Mouse (Mus musculus): ENCODE results near the gene Arhgap28. TPM values are rescaled to one million over a fixed set of nuclear protein-coding genes. Genes with fewer than 3 reads are reported as not detected.
"Not testable (repeated sequence)": the region's sequence is repeated elsewhere in the genome, so short reads cannot be mapped to it uniquely, and the experiment has no call there.

Gene Arhgap28
- total RNA-seq, 2 experiments from 2014 or later = 11.8 to 12.5 TPM

DNA sequence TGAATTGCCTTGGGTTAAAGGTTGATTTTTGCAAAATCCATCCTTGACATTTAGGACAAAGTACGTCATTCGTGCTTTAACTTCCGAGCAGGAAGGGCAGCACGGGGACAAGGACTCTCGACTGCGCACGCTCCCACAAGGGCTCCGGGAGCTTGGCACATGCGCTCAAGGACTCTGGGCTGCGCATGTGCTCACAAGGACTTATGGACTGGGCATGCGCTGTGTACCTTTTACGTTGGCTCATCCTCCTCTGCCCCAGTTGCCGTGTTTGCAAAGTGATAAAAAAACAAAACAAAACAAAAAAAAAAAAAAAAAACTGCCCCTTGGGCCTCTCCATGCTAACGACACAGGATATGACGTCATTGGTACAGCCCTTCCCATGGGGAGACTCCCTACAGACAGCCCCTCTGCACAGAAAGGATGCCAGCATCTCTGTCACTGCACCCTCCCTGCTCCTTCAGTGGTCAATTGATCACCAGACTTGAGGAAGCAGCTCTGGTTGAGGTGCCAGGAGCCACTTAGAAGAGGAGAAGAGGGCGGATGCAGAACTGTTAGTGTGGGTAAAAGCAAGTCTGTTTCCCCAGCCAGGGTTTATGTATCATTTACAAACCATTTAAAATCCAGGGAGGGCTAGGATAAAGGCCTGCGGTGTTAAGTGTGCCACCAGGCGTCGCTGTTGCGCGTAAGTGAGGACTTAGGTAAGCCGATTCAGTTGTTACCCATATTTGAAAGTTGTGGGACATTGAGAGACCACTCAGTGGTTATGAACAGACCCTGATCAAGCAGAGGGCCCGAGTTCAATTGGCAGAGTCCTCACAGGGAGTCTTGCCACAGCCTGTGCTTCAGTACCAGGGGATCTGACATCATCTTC is 134.0 kb downstream of the Arhgap28 start:
- DNase-seq = peak; percentile 83

DNA sequence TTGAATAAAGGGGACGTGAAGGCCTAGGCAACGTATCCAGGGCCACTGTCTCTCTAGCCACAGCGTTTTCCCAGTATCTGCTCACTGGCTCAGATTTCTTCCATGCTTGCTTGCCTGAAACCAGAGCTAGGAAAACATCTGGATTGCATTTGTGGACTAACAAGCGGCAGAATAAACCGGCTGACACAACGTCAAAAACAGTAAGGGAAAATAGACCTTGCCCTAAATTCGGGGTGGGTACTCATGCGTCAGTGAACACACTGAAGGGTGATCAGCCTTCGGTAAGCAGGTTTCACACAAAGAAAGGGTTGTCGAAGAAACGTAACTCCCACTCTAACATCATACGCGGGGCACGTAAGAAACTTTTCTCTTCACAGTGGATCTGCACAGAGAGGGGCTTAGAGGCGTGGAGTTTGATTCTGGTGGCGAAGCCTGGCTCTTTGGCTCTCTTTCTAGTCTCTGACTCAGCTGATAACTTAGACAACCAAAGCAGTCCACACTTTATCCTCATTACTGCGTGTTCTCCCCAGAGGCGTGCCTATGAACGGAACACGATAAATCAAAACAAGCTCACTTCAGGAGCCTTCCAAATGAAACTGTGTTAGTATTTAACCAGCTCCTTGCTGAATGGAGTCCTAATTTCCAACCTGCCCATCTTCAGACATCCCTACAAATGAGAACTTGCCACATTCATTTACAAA is 137.2 kb downstream of the Arhgap28 start:
- peak; percentile 18 for DNase-seq

DNA sequence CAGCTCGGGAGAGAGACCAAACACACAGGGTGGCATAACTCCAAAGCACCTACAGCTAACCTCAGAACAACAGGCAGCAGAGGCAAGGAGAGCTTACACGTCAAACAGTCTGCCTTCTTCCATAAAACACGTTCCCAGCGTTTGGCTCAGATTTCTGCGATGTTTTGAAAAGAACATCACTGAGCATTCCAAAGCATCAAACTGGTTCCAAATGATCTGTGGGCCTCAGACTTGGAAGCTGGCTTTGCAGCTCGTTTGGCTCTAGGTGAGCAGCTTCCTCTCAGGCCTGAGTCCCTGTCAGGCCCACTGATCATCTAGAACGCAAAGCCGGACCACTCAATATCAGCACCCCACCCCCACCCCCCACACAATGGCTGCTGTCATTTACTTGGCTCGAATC is 137.9 kb downstream of the Arhgap28 start:
- no peak for DNase-seq

DNA sequence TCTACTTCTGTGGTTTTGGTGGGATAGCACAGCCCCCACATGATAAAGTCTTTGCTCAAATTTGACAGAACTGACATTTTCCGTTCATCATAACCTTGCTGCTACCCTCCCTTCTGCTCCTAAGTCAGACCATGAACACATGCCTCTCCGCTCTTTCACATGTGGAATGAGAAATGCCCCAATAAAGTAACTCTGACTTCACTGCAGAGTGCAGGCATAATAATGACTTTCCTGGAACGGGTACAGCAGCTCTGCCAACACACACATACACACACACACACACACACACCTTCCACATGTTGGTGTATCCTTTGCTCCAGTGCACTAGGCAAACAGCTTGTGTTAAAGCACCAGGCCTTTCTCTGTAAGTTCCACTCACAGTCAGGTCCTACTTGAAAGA is 139.0 kb downstream of the Arhgap28 start:
- DNase-seq = no peak

DNA sequence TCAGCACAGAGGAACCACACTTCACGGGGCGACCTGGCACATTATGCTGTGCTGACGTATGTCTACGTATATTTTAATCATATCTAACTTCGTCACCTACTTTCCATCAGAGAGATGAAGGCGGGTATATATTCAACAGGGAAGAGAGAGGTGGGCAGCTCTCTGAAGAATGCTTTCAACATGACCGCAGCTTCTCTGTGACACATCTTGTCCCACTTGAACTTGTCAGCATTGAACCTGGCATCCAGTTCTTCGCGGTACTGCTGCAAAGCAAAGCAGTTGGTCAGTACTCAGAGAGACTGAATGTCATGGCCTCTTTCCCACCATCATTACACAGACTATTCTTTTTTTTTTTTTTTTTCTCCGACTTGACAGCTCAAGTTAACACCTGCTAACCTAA is 139.6 kb downstream of the Arhgap28 start:
- peak; percentile 32 for DNase-seq

DNA sequence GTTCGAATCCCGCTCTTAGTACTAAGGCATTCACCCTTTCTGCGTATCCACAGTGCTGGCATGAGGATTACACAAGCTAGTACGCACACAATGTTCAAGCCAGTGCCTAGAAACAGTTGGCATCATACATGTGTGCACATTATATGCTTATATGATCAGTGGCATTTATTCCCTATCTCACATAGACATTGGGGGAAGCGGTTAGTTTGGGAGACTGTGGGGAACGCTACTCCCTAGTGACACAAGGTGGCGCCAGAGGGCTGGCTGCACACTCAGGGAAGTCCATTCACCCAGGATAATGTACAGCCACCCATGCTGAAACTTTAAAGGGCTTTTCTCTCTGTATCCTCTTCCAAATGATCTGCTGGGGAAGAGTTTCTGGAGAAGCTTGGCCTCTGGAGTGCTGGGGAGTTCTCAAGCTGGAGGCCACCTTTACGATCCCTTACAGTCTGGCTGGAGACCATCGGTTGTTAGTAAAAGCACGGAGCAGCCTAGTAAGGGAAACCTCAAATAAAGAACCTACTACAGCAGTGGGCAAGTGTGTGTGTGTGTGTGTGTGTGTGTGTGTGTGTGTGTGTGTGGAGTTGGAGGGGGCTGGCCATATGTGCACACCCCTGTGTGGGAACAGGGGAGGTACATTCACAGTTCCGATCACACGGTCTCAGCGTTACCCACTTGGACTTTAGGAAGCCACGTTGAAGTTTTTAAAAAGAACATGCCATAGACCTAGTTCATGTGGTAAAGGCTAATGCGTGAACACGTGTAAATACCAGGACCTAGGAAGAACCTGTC is 142.0 kb downstream of the Arhgap28 start:
- DNase-seq = peak; percentile 80

DNA sequence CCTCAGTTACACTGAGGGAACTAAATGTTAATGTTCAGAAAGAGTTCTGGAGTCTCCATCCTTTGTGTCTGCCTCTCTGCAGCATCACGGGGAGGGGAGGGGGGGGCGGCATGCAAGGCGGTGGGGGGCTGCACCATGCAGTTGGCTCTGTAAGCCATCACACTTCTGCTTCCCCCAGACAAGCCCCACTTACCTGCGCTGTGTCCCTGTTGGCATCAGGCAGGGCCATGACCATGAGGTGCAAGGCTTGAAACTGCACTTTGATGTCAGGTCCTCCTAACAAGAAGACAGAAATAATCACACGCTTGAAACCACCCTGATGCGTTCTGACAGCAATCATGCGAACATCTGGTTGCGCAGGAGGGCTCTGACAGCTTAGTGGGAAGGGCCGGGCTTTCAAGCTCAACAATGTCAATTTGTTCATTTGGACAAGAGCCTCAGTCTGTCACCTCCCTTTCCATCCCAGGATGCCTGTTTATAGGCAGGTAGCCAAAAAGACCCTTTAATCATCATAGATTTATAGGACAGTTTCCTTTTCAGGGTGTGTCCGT is 142.8 kb downstream of the Arhgap28 start:
- no peak for DNase-seq

DNA sequence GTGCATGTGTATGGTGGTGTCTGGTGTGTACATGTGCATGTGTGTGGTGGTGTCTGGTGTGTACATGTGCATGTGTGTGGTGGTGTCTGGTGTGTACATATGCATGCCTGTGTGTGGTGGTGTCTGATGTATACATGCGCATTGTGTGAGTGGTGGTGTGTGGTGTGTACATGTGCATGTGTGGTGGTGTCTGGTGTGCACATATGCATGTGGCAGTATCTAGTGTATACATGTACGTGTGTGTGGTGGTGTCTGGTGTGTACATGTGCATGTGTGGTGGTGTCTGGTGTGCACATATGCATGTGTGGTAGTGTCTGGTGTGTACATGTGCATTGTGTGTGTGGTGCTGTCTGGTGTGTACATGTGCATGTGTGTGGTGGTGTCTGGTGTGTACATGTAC is 162.4 kb downstream of the Arhgap28 start:
- DNase-seq = not testable (repeated sequence)

DNA sequence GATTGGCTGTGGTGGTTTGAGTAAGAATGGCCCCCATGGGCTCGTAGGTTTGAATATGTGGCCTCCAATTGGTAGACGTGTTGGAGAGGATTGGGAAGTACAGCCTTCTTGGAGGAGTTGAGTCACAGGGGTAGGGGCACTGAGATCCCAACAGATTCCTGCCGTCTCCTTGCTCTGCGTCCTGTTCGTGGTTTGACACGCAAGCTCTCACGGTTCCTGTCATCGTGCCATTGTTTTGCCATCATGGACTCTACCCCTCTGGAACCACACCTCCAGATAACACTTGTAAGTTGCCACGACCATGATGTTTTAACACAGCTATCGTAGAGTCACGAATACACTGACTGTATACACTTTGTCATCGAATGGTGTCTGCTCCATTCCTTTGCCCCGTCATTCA is 165.0 kb downstream of the Arhgap28 start:
- DNase-seq = no peak

DNA sequence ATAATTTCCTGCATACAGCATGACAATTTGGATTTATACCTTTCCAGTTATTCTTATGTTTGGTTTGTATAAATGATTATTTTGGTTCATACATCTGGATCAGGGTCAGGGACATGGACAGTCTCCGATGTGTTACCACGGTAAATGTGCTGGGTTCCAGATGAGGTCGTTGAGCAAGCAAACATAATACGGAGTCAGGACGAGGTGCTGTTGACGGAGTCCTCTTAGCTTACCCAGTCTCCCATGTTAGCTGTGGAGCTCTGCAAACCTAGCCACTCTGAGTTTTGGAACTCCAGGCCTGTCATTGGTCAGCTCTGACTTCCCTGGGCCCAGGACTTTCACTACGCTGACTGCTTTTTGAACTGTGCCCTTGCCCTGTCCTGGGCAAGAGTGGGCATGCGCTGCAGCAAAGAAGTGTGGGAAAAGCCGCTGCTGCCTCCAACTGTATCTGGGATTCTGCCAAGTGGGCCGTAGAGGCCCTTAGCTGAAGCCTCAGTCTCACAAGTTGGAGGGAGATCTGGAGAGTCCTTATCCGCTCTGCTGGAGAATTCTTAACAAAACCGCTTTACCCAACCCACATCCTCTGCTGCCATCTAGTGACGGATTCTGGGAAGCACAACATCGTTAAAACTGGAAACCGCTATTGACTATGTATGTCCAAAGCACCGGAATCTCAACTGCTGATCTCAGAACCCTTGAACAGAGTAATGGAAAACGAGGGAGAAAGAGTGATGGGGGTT is 166.4 kb downstream of the Arhgap28 start:
- DNase-seq = peak; percentile 76

DNA sequence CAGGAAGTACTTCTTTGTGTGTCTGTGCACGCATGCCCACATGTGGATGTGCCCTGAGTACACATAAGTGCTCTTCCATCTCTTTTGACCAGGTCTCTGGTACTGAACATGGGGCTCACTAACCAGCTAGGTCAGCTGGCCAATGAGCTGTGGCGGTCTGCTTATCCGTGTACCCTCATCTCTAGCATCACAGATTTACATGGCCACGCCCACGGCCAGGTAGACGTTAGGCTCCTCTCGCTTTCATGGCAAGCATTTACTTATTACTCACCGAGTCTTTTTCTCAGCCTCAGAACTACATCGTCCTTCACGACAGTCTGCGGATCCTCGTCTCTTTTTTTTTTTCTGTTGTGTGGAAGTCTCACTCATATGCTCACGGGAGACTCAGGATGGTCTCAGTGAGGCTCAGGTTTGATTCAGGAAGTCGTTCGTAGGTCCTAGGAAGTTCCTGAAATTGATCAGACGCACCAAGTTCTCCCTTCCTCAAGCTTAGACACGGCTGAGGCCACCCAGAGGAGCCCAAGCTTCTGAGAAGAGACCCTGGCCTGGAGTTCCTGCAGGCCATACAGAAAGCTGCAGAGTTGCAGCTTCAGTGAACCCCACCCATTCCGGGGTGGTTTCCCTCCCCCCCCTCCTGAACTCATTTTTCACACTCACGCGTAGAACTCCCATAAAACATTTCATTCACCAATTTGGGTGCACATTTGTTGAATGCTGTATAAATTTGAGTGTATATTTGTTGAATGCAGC is 167.6 kb downstream of the Arhgap28 start:
- no peak for DNase-seq

DNA sequence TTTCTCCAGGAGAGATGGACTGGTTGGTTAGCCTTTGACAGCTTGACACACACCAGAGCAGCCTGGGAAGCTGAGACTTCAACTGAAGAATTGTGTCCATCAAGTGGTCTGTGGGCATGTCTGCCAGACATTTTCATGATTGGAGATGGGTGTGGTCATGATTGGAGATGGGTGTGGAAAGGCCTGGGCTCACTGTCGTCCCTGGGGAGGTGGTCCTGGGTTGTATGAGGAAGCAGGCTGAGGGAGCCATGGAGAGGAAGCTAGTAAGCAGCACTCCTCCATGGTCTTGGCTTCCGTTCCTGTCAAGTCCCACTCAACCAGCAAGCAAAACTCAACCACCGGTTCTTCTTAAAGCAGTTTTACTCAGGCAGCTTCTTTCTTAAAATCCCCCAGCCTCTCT is 176.5 kb downstream of the Arhgap28 start:
- no peak for DNase-seq

DNA sequence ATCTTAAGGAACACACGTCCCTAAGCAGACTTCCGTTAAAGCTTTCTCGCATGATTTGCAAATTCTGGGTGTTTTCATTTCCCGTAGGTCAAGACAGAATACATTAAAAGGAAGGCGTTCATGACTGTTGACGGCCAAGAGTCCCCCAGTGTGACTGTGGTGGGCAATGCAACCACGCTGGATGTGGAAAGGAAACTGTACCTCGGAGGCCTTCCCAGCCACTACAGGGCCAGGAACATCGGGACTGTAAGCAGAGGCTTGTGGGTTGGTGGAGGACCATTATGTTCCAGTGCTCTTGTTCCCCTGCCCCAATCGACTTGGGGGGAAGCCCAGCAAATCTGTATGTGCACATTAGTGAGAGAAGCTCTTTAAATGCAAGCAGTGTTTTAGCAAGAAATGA is 187.0 kb downstream of the Arhgap28 start:
- no peak for DNase-seq

DNA sequence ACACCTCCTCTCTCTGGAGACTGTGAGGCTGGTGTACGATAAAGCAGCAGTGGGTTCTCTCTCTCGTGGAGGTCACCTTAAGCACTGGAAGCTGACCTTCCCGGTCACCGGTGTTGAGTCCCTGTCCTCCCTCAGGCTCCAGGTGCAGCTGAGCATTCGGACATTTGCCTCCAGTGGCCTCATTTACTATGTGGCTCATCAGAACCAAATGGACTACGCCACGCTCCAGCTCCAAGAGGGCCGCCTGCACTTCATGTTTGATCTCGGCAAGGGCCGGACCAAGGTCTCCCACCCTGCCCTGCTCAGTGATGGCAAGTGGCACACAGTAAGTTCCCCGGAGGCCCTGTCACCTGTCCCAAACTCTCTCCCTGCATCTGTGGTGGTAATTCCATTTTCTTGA is 188.2 kb downstream of the Arhgap28 start:
- no peak for DNase-seq

DNA sequence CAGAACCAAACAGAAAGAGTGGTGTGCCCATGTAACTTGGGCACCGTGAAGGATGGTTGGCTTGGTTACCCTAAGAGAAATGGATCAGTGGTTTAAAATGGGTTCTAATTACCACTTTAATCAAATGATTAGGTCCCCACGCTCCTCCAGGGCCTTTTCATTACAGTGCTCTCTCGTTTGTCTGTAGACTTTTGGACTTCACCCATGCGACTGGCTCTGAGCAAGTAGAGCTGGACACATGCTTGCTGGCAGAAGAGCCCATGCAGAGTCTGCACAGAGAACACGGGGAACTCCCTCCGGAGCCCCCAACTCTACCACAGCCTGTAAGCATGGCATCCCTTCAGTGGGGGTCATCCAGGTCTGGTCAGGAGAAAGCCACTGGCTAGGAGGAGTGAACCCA is 190.3 kb downstream of the Arhgap28 start:
- DNase-seq = no peak

DNA sequence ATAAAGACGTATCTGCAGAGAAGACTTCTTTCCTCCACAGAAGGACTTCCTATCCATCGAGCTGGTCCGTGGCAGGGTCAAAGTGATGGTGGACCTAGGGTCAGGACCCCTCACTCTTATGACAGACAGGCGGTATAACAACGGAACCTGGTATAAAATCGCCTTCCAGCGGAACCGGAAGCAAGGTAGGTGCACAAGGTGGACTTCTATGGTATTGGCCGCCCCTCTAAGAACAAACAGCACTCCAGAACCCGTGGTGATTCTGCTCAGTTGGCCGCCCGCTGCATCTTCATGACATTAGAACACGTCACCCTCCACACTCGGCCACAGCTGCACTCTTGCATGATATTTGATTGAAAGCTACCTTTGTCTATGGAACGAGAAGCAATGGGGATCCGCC is 194.7 kb downstream of the Arhgap28 start:
- no peak for DNase-seq

Data from heart, postnatal 4 days (tissue).